Mouse (Mus musculus) thymus, adult 2 months (tissue): ENCODE data around the gene Lrch1.

Experiments used
- CTCF ChIP-seq: fragments of 200-500 bp; IDR thresholded peaks from 2 replicates; pipeline ENCODE4 v1.5.1; 2012; ENCODE audit warnings: mild to moderate bottlenecking, control low read depth, low read length, moderate library complexity, borderline replicate concordance; ENCODE audit not compliant: control insufficient read depth, poor library complexity, insufficient read depth; ENCODE audit errors: extremely low read depth
- POLR2A ChIP-seq: fragments of 200-500 bp; IDR thresholded peaks from 2 replicates; pipeline ENCODE4 v1.6.1; 2012; ENCODE audit warnings: mild to moderate bottlenecking, low read length, control low read depth, moderate library complexity; ENCODE audit not compliant: control insufficient read depth, poor library complexity, insufficient read depth; ENCODE audit errors: extremely low read depth

DNA sequence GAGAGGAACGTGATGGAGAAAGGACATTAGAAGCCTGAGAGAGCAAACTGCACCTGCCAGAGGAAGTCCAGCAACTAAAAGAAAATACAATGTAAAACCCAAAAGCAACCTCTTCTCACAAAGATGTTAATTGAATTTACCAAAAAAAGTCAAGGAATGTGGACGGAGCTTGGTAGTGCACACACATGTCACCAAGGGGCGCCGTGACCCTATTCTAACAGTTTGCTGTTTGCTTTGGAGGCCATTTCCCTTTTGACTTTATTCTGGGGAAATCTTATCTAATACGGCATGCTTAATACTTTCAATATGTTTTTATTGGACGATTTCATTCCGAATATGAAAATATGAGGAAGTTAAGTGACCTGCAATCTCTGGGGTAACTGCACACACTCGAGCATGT is 158.9 kb downstream of the Lrch1 start:
- TF ChIP-seq POLR2A, result no peak
- TF ChIP-seq CTCF, result no peak
